Mouse (Mus musculus) adipocyte (in vitro differentiated cells): Measurements from ENCODE around the gene Gramd4.
A peak's percentile ranks its signal among the peaks of the same experiment; 100 is the strongest.
"Not testable (repeated sequence)": the region's sequence is repeated elsewhere in the genome, so short reads cannot be mapped to it uniquely, and the experiment has no call there.

Source experiments
- DNase-seq: peaks from one replicate; pipeline ENCODE4 v3.0.0-alpha.2; 2016; ENCODE audit warnings: low spot score

The Gramd4 gene

GRCm38 (mm10) chr15:86090578-86090977, 33.1 kb downstream of the Gramd4 start:
- peak; percentile 88 for DNase-seq

GRCm38 (mm10) chr15:86091201-86091997, 33.9 kb downstream of the Gramd4 start:
- DNase-seq: no peak

DNA sequence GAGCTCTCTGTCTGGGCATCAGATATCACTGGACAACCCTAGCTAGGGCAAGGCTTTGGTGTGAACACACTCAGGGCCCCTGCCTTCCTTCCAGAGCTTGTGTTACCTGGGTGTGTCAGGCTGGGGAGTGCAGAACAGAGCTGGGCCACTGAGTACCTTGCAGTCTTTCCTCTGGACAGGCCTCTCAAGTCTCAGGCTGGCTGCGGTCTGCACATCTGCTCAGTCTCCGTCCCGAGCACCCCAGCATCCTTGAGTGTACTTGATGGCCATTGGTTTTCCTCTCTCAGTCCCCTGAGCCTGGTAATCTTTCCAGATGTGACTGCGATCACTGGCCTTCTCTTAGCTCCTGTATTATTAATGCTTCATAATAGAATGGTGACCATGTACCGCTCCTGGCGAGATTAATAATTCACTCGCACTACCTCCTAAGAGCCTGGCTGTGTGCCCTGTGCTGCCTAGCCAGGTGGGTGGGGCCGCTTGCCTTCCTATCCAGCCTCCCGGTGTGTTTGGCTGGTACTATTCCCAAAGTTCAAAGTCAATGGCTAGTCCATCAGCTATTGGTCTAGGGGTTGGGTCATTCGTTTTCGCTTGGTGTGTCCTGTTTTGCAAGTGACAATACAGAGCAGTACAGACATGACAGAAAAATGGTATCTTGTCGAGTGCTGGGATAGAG, 34.6 kb downstream of the Gramd4 start:
- no peak for DNase-seq

GRCm38 (mm10) chr15:86093236-86093635, 35.7 kb downstream of the Gramd4 start:
- peak; percentile 86 for DNase-seq

- DNase-seq: no peak
These were observed 37.0 kb downstream of the Gramd4 start for GRCm38 (mm10) chr15:86094324-86095121.

DNA sequence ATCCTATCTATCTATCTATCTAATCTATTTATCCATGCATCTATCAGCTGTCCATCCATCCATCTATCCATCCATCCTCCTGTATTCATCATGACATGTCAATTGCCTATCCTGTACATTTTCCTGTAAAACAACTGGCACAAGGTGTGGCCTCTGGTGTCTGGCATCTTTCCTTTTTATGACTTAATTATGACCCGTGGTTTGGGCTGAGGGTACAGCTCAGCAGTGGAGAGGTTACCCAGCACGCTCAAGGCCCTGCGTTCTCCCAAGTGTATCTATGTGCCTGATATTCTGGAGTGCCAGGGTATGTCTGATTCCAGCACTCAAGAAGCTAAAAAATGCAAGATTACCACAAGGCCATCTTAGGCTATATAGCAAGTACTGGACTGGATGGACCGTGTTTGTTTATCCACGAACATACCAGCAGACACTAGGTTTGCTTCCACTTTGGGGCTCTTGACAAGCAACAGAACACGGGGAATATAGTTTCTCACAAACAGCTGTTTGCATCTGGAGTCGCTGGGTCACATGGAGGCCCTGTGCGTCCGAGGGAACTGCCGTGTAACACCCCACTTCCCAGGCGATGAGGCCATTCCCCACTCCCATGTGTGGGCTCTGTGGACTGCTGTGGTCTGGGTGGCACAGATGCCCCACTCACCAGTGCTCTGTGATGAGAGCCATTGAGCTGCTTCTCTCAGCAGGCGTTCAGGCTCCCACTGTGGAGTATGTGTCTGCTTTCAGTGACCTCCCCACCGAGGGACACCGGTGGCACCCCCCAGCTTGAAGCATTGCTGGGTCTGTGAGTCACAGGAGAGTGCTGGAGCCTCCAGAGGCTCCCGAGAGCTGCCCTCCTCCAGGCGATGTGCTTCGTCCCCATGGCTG, 38.5 kb downstream of the Gramd4 start:
- DNase-seq: no peak

DNA sequence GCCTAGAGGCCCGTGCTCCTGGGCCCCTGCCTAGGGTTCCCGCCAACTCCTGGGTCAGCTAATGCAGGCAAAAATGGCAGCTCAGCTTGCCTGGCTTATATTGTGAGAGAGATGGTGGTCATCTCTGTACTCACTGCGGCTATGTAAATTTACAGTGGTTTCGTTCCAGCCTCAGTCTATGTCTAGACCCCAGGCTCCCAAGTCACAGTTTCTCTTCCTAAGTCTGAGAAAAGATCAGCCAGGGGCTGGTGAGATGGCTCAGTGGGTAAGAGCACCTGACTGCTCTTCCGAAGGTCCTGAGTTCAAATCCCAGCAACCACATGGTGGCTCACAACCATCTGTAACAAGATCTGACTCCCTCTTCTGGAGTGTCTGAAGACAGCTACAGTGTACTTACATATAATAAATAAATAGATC, 39.1 kb downstream of the Gramd4 start:
- DNase-seq: not testable (repeated sequence)

- DNase-seq: no peak
These were observed 40.4 kb downstream of the Gramd4 start for GRCm38 (mm10) chr15:86097871-86098270.

- no peak for DNase-seq
These were observed 44.1 kb downstream of the Gramd4 start for GRCm38 (mm10) chr15:86101585-86101984.

DNA sequence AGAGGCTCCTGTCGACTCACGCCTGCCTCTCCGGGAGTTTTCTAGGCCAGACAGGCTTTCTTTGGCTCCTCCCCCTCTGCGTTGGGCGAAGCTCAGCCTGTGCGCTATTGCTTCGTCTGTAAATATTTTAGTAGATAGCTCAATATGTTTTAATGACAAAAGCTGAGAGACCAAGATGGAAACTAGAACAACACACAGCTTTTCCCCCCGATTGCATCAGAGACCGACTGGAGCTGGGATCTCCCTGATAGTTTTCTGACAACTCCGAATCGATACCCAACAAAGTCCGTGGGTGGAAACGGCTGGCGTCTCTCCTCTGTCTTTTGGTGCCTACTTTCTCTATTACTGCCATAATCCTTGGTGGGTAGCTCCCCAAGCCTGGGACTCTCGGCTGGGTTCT, 44.8 kb downstream of the Gramd4 start:
- no peak for DNase-seq

DNA sequence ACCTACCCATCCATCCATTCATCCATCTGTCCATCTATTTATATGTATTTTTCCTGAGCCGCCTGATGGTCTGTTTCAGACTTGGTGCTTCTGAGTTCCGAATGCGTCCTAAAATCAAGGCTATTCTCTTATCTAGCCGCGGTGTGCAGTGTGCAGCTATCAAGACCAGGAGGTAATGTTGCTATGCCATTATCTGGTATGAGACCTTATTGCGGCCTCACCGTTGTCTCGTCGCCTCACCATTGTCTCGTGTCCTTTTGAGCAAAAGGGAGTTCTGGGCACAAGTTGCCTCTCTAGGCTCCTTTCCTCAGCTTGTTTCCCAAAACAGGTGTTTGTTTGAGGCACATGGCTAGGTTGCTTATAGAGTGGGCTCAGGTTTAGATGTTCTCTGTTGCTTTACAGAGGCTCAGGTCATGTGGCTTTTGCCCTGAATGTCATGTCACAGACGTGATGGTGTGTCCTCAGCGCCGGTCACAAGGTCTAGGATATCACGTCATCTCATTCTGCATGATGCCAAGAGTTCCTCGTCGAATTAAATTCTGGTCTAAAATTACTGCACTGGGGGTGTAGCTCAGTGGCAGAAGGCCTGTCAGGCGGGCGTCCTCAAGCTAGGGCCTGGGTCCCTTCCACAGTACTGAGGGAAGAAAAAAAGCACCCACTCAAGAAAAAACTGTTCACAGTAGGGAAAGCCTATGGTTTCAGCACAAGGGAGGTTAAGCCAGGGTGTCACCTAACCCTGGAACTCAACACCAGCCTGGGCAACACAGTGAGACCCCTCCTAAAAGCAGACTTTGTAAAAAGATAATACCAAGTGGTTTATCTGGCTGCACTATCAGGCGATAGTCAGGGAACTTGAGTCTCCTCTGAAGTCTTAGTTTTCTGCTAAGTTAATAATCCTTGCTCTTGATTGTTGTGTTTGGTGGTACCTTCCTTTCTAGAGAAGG, 47.2 kb downstream of the Gramd4 start:
- no peak for DNase-seq

- no peak for DNase-seq
These were observed 47.8 kb downstream of the Gramd4 start for GRCm38 (mm10) chr15:86105345-86105697.

- no peak for DNase-seq
These were observed 48.3 kb downstream of the Gramd4 start for GRCm38 (mm10) chr15:86105751-86106150.

DNA sequence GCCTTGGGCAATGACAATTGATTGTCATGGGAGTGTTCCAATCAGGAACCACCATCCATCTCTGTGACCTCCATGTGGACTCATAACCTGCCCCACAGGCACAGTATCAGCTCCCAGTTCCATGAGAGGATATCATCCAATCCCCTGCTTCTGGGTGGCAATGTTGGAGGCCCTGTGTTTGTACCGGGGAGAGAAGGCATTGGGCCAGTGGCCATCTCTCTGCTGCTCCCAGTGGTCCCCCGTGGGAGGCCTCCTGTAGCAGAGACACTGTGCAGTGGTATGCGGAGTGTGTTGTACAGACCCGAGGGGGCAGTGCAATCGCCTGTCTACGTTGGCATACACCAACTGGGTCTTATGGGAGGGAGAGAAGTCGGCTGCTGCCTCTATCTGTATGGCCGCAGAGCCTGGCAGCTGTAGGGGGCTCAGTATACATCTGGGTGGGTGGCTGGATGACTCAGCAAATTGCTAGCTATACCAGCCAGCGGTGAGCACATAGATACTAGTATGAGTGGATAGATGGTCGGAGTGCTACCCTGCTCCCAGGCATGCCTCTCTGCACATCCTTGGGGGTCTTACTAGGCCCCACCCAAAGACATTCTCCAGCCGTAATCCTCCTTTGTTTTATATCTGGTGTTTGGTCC, 50.5 kb downstream of the Gramd4 start:
- DNase-seq: no peak

DNA sequence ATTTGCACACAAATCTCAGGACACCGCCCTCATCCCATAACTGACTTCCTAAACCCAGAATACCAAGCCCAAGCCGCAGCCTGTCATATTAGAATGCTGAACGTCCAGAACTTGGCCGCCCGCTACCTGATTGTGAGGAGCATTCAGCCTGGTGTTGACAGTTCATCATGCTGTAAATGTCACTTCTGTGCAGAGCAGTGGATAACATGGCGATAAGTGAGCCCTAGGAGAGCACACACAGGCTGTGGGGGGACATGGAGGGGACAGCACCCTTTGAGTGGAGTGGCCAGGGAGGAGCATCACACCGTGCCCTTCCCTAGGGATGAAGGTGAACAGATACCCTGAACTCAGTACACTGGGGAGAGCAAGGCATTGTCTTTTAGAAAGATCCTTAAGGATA, 51.8 kb downstream of the Gramd4 start:
- DNase-seq: no peak

- DNase-seq: no peak
These were observed 52.2 kb downstream of the Gramd4 start for GRCm38 (mm10) chr15:86109650-86110211.

GRCm38 (mm10) chr15:86110361-86111103, 53.0 kb downstream of the Gramd4 start:
- no peak for DNase-seq

GRCm38 (mm10) chr15:86112707-86113341, 55.3 kb downstream of the Gramd4 start:
- DNase-seq: peak; percentile 67

GRCm38 (mm10) chr15:86113342-86113710, 55.8 kb downstream of the Gramd4 start:
- no peak for DNase-seq
